Mouse (Mus musculus): Measurements from ENCODE around the gene Kat2a.

DNA sequence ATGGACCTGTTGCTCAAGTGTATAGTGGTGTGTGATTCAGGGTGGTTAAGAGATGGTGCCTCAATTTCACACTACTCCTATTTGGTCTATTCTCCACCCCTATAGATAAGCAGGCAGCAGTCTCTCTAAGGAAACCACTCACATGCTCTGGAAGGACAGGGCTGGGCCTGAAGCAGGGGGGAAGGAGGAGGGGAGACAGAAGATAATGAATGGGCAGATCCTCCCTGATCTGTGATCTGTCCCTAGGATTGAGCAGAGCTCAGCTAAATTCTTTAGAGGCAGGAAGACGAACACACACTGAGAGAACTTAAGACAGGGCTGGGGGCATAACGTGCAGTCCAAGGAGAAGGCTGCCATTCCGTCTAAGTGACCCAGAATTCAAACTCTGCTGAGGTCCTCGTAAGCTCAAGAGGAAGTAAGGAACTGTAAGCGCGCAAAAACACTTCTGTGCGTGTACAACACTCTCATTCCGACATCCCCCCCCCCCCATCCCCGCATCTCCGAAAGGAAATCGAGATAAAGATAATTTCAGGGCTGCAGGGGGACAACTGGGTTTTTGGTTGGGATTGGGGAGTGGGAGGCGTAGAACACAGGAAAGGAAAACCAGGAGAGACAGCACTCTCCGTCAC, 25.0 kb upstream of the Kat2a start:
- no peak for TF ChIP-seq EP300 (optimal IDR thresholded peaks at IDR 0.05)
- TF ChIP-seq CTCF (IDR thresholded peaks at IDR 0.05; ENCODE audit: low read depth), result no peak

Data from stomach, postnatal 0 days (tissue).